Mouse (Mus musculus) neural tube, embryonic 14.5 days (tissue): ENCODE measurements around the gene Lifr. TPM values are rescaled to one million over a fixed set of nuclear protein-coding genes. Genes with fewer than 3 reads are reported as not detected.

Experiments used
- ATAC-seq: fragments of 200-750 bp; cut with Nextera tagmentation; 2 replicates; pipeline ENCODE4 v1.8.0; 2017; ENCODE audit warnings: low read depth, mild to moderate bottlenecking, moderate TSS enrichment, moderate library complexity
- H3K27ac ChIP-seq: fragments of 300-500 bp; sonication (generic); 2 replicates; pipeline ENCODE4 v1.5.1; 2014; ENCODE audit warnings: low read depth, mild to moderate bottlenecking, control low read depth, low read length, moderate library complexity, mixed read lengths
- H3K27me3 ChIP-seq: fragments of 300-500 bp; sonication (generic); 2 replicates; pipeline ENCODE4 v1.6.1; 2014; ENCODE audit warnings: low read length; ENCODE audit not compliant: control insufficient read depth, insufficient read depth
- H3K36me3 ChIP-seq: fragments of 300-500 bp; sonication (generic); 2 replicates; pipeline ENCODE4 v1.6.1; 2014; ENCODE audit warnings: low read length, mixed read lengths; ENCODE audit not compliant: control insufficient read depth, insufficient read depth
- H3K4me1 ChIP-seq: fragments of 300-500 bp; sonication (generic); 2 replicates; pipeline ENCODE4 v1.6.1; 2014; ENCODE audit warnings: low read length; ENCODE audit not compliant: control insufficient read depth, insufficient read depth
- H3K4me2 ChIP-seq: fragments of 300-500 bp; sonication (generic); 2 replicates; pipeline ENCODE4 v1.6.1; 2014; ENCODE audit warnings: mild to moderate bottlenecking, low read depth, low read length, control low read depth
- H3K4me3 ChIP-seq: fragments of 300-500 bp; sonication (generic); 2 replicates; pipeline ENCODE4 v1.5.1; 2014; ENCODE audit warnings: low read depth, low read length, control low read depth, mixed read lengths
- H3K9ac ChIP-seq: fragments of 300-500 bp; sonication (generic); replicated peaks from 2 replicates; pipeline ENCODE4 v1.6.1; 2014; ENCODE audit warnings: low read depth, mild to moderate bottlenecking, control low read depth, low read length, mixed read lengths
- H3K9me3 ChIP-seq: fragments of 300-500 bp; sonication (generic); 2 replicates; pipeline ENCODE4 v1.6.1; 2016; ENCODE audit warnings: low read length; ENCODE audit not compliant: control insufficient read depth
- WGBS: fragments of 180-500 bp; shearing (Covaris S2); extraction: QIAGEN DNeasy Blood & Tissue Kit; methylation state at CpG from one replicate; pipeline ENCODE4 v1.1.7; 2014; 5-methylcytosine and 5-hydroxymethylcytosine counted together
- polyA plus RNA-seq: library from polyadenylated mRNA; unstranded; fragments of >200 nt; fragmentation: Nextera tagmentation; extraction: Ambion mirVana; gene quantifications from 2 replicates; pipeline ENCODE4 v1.2.1, GENCODE M21; 2014

The Lifr gene
- polyA plus RNA-seq, 1 experiment from 2014 or later = 32.1 TPM

- Histone ChIP-seq H3K4me2 (no peak overlapping the region), H3K36me3 (no peaks in the 10 kb centered on the region), H3K4me3 (no peak overlapping the region), H3K27me3 (no peaks in the 10 kb centered on the region), H3K9me3 (no peaks in the 10 kb centered on the region), H3K4me1 (no peaks in the 10 kb centered on the region), H3K9ac (no peak overlapping the region), H3K27ac (no peak overlapping the region)
- 90% methylated on average over 13 of the region's 13 CpGs for WGBS
- ATAC-seq = no peak
These were observed 143.1 kb downstream of the Lifr start for GRCm38 (mm10) chr15:7233393-7234090.

- no peak overlapping the region for H3K4me3 ChIP-seq
- WGBS = 79% methylated on average over 11 of the region's 11 CpGs
These were observed 149.5 kb downstream of the Lifr start for GRCm38 (mm10) chr15:7239904-7240303.

GRCm38 (mm10) chr15:7240950-7241349 lies 150.5 kb downstream of the Lifr start:
- H3K4me1 ChIP-seq = no peaks in the 10 kb centered on the region
- no peak overlapping the region for H3K4me3 ChIP-seq
- no peaks in the 10 kb centered on the region for H3K27me3 ChIP-seq
- H3K27ac ChIP-seq = no peak overlapping the region
- no peaks in the 10 kb centered on the region for H3K9me3 ChIP-seq
- H3K4me2 ChIP-seq = no peak overlapping the region
- ATAC-seq = no peak
- no peak overlapping the region for H3K9ac ChIP-seq
- no peaks in the 10 kb centered on the region for H3K36me3 ChIP-seq
- WGBS = 60% methylated on average over 3 of the region's 3 CpGs

More at GRCm38 (mm10) chr15:7239904-7240303, 149.5 kb downstream of the Lifr start:
- H3K4me2 ChIP-seq = no peak overlapping the region
- H3K4me1 ChIP-seq = no peaks in the 10 kb centered on the region
- no peak for ATAC-seq
- no peaks in the 10 kb centered on the region for H3K9me3 ChIP-seq
- no peaks in the 10 kb centered on the region for H3K27me3 ChIP-seq
- H3K9ac ChIP-seq = no peak overlapping the region
- no peaks in the 10 kb centered on the region for H3K36me3 ChIP-seq
- no peak overlapping the region for H3K27ac ChIP-seq

- Histone ChIP-seq H3K4me3 (no peak overlapping the region), H3K27me3 (no peaks in the 10 kb centered on the region), H3K9ac (no peak overlapping the region), H3K27ac (no peak overlapping the region), H3K9me3 (no peaks in the 10 kb centered on the region), H3K4me1 (no peaks in the 10 kb centered on the region), H3K4me2 (no peak overlapping the region), H3K36me3 (no peaks in the 10 kb centered on the region)
- WGBS = 82% methylated on average over 15 of the region's 15 CpGs
- no peak for ATAC-seq
These were observed 151.9 kb downstream of the Lifr start for GRCm38 (mm10) chr15:7242161-7242850.

Other genes starting within 250 kb of the Lifr start
- gene Osmr, start 215.6 kb upstream of the Lifr start, polyA plus RNA-seq = 1.7 and 1.9 TPM in 2 replicates